Mouse (Mus musculus): ENCODE results near the gene Dusp14. TPM values are rescaled to one million over a fixed set of nuclear protein-coding genes. Genes with fewer than 3 reads are reported as not detected.

Gene Dusp14
- polyA plus RNA-seq, 1 experiment from 2014 or later, result 9.0 TPM

- H3K9ac ChIP-seq (replicated peaks; ENCODE audit: low read length), result no peak overlapping the region; the same call in 1 of the 2 replicates
- H3K4me2 ChIP-seq (ENCODE audit: low read length), result peak overlapping the region; percentile 26
- H3K9me3 ChIP-seq (ENCODE audit: control insufficient read depth, low read length), result no peaks in the 10 kb centered on the region
- 10% methylated on average over 14 of the region's 14 CpGs for WGBS
- H3K36me3 ChIP-seq (ENCODE audit: control insufficient read depth, insufficient read depth, low read length), result peaks cover 35% of the 10 kb centered on the region
- peak; percentile 91 for DNase-seq
- peak overlapping the region; percentile 75 for H3K27ac ChIP-seq (replicated peaks; ENCODE audit: low read depth, low read length)
- H3K27me3 ChIP-seq (ENCODE audit: control insufficient read depth, insufficient read depth, low read length), result peaks cover 9% of the 10 kb centered on the region; the same call in 1 of the 2 replicates
- H3K4me1 ChIP-seq (ENCODE audit: control insufficient read depth, insufficient read depth, low read length), result peaks cover 23% of the 10 kb centered on the region
- no peak overlapping the region for H3K4me3 ChIP-seq (replicated peaks; ENCODE audit: low read depth, low read length)
- ATAC-seq (ENCODE audit: low FRiP score, low TSS enrichment), result peak; percentile 86
Observed at GRCm38 (mm10) chr11:84042808-84043762, 26.0 kb downstream of the Dusp14 start.

- peaks cover 46% of the 10 kb centered on the region for H3K36me3 ChIP-seq (ENCODE audit: control insufficient read depth, insufficient read depth, low read length)
- no peaks in the 10 kb centered on the region for H3K9me3 ChIP-seq (ENCODE audit: control insufficient read depth, low read length)
- peaks cover 9% of the 10 kb centered on the region; the same call in 1 of the 2 replicates for H3K27me3 ChIP-seq (ENCODE audit: control insufficient read depth, insufficient read depth, low read length)
- peaks cover 23% of the 10 kb centered on the region for H3K4me1 ChIP-seq (ENCODE audit: control insufficient read depth, insufficient read depth, low read length)
- H3K27ac ChIP-seq (replicated peaks; ENCODE audit: low read depth, low read length), result no peak overlapping the region
- 80% methylated on average over 6 of the region's 6 CpGs for WGBS
- no peak overlapping the region for H3K9ac ChIP-seq (replicated peaks; ENCODE audit: low read length)
- H3K4me3 ChIP-seq (replicated peaks; ENCODE audit: low read depth, low read length), result no peak overlapping the region
- ATAC-seq (ENCODE audit: low FRiP score, low TSS enrichment), result no peak
- no peak overlapping the region for H3K4me2 ChIP-seq (ENCODE audit: low read length)
- DNase-seq, result no peak
Observed at GRCm38 (mm10) chr11:84040621-84041020, 28.4 kb downstream of the Dusp14 start.

GRCm38 (mm10) chr11:84033671-84034070 is 35.4 kb downstream of the Dusp14 start:
- no peak overlapping the region for H3K4me2 ChIP-seq (ENCODE audit: low read length)
- H3K4me3 ChIP-seq (replicated peaks; ENCODE audit: low read depth, low read length), result no peak overlapping the region
- no peaks in the 10 kb centered on the region for H3K4me1 ChIP-seq (ENCODE audit: control insufficient read depth, insufficient read depth, low read length)
- no peak overlapping the region for H3K27ac ChIP-seq (replicated peaks; ENCODE audit: low read depth, low read length)
- peaks cover 62% of the 10 kb centered on the region for H3K36me3 ChIP-seq (ENCODE audit: control insufficient read depth, insufficient read depth, low read length)
- H3K9me3 ChIP-seq (ENCODE audit: control insufficient read depth, low read length), result no peaks in the 10 kb centered on the region
- H3K27me3 ChIP-seq (ENCODE audit: control insufficient read depth, insufficient read depth, low read length), result no peaks in the 10 kb centered on the region
- DNase-seq (no peak), ATAC-seq (ENCODE audit: low FRiP score, low TSS enrichment) (no peak)
- 91% methylated on average over 5 of the region's 5 CpGs for WGBS
- H3K9ac ChIP-seq (replicated peaks; ENCODE audit: low read length), result no peak overlapping the region

- no peaks in the 10 kb centered on the region for H3K27me3 ChIP-seq (ENCODE audit: control insufficient read depth, insufficient read depth, low read length)
- ATAC-seq (ENCODE audit: low FRiP score, low TSS enrichment) (no peak), DNase-seq (no peak)
- no peaks in the 10 kb centered on the region for H3K4me1 ChIP-seq (ENCODE audit: control insufficient read depth, insufficient read depth, low read length)
- H3K9me3 ChIP-seq (ENCODE audit: control insufficient read depth, low read length), result no peaks in the 10 kb centered on the region
- no peak overlapping the region for H3K27ac ChIP-seq (replicated peaks; ENCODE audit: low read depth, low read length)
- H3K36me3 ChIP-seq (ENCODE audit: control insufficient read depth, insufficient read depth, low read length), result peaks cover 66% of the 10 kb centered on the region
- WGBS, result 93% methylated on average over 5 of the region's 5 CpGs
- no peak overlapping the region for H3K4me3 ChIP-seq (replicated peaks; ENCODE audit: low read depth, low read length)
- H3K9ac ChIP-seq (replicated peaks; ENCODE audit: low read length), result no peak overlapping the region
- no peak overlapping the region for H3K4me2 ChIP-seq (ENCODE audit: low read length)
Observed at GRCm38 (mm10) chr11:84032559-84032958, 36.5 kb downstream of the Dusp14 start.

- Histone ChIP-seq H3K4me2 (ENCODE audit: low read length) (no peak overlapping the region), H3K9me3 (ENCODE audit: control insufficient read depth, low read length) (no peaks in the 10 kb centered on the region), H3K36me3 (ENCODE audit: control insufficient read depth, insufficient read depth, low read length) (peaks cover 71% of the 10 kb centered on the region), H3K9ac (replicated peaks; ENCODE audit: low read length) (no peak overlapping the region), H3K27me3 (ENCODE audit: control insufficient read depth, insufficient read depth, low read length) (no peaks in the 10 kb centered on the region), H3K27ac (replicated peaks; ENCODE audit: low read depth, low read length) (no peak overlapping the region), H3K4me3 (replicated peaks; ENCODE audit: low read depth, low read length) (no peak overlapping the region), H3K4me1 (ENCODE audit: control insufficient read depth, insufficient read depth, low read length) (no peaks in the 10 kb centered on the region)
- DNase-seq (peak; percentile 56), ATAC-seq (ENCODE audit: low FRiP score, low TSS enrichment) (no peak)
- 56% methylated on average over 9 of the region's 9 CpGs for WGBS
Observed at GRCm38 (mm10) chr11:84031971-84032370, 37.1 kb downstream of the Dusp14 start.

GRCm38 (mm10) chr11:84028271-84029028 is 40.6 kb downstream of the Dusp14 start:
- 90% methylated on average over 9 of the region's 9 CpGs for WGBS
- H3K27ac ChIP-seq (replicated peaks; ENCODE audit: low read depth, low read length), result no peak overlapping the region
- ATAC-seq (ENCODE audit: low FRiP score, low TSS enrichment) (no peak), DNase-seq (no peak)
- H3K9me3 ChIP-seq (ENCODE audit: control insufficient read depth, low read length), result no peaks in the 10 kb centered on the region
- no peak overlapping the region for H3K4me3 ChIP-seq (replicated peaks; ENCODE audit: low read depth, low read length)
- H3K4me1 ChIP-seq (ENCODE audit: control insufficient read depth, insufficient read depth, low read length), result no peaks in the 10 kb centered on the region
- H3K4me2 ChIP-seq (ENCODE audit: low read length), result no peak overlapping the region
- H3K9ac ChIP-seq (replicated peaks; ENCODE audit: low read length), result no peak overlapping the region
- no peaks in the 10 kb centered on the region for H3K27me3 ChIP-seq (ENCODE audit: control insufficient read depth, insufficient read depth, low read length)
- H3K36me3 ChIP-seq (ENCODE audit: control insufficient read depth, insufficient read depth, low read length), result peaks cover 85% of the 10 kb centered on the region

GRCm38 (mm10) chr11:84027231-84027630 is 41.8 kb downstream of the Dusp14 start:
- Histone ChIP-seq H3K4me1 (ENCODE audit: control insufficient read depth, insufficient read depth, low read length) (no peaks in the 10 kb centered on the region), H3K36me3 (ENCODE audit: control insufficient read depth, insufficient read depth, low read length) (peaks cover 93% of the 10 kb centered on the region), H3K27me3 (ENCODE audit: control insufficient read depth, insufficient read depth, low read length) (no peaks in the 10 kb centered on the region), H3K4me2 (ENCODE audit: low read length) (no peak overlapping the region), H3K9ac (replicated peaks; ENCODE audit: low read length) (no peak overlapping the region), H3K4me3 (replicated peaks; ENCODE audit: low read depth, low read length) (no peak overlapping the region), H3K9me3 (ENCODE audit: control insufficient read depth, low read length) (no peaks in the 10 kb centered on the region), H3K27ac (replicated peaks; ENCODE audit: low read depth, low read length) (no peak overlapping the region)
- no peak for DNase-seq
- WGBS, result 94% methylated on average over 5 of the region's 5 CpGs
- ATAC-seq (ENCODE audit: low FRiP score, low TSS enrichment), result no peak

- DNase-seq, result no peak
- Histone ChIP-seq H3K9ac (replicated peaks; ENCODE audit: low read length) (no peak overlapping the region), H3K27ac (replicated peaks; ENCODE audit: low read depth, low read length) (no peak overlapping the region), H3K4me3 (replicated peaks; ENCODE audit: low read depth, low read length) (no peak overlapping the region), H3K4me2 (ENCODE audit: low read length) (no peak overlapping the region), H3K9me3 (ENCODE audit: control insufficient read depth, low read length) (no peaks in the 10 kb centered on the region), H3K27me3 (ENCODE audit: control insufficient read depth, insufficient read depth, low read length) (no peaks in the 10 kb centered on the region), H3K4me1 (ENCODE audit: control insufficient read depth, insufficient read depth, low read length) (peaks cover 20% of the 10 kb centered on the region), H3K36me3 (ENCODE audit: control insufficient read depth, insufficient read depth, low read length) (peaks cover 38% of the 10 kb centered on the region)
- WGBS, result 94% methylated on average over 7 of the region's 7 CpGs
- ATAC-seq (ENCODE audit: low FRiP score, low TSS enrichment), result no peak
Observed at GRCm38 (mm10) chr11:84016810-84017508, 52.1 kb downstream of the Dusp14 start.
